Mouse (Mus musculus) small intestine, adult 2 months (tissue): ENCODE data around the gene Ccdc33.

Experiments
- CTCF ChIP-seq: fragments of 200-500 bp; IDR thresholded peaks from 2 replicates; pipeline ENCODE4 v1.5.1; 2012; ENCODE audit warnings: low read depth, mild to moderate bottlenecking, control low read depth, inconsistent platforms, low read length, moderate library complexity, mixed read lengths; ENCODE audit not compliant: insufficient replicate concordance, insufficient read length; ENCODE audit errors: extremely low read depth
- POLR2A ChIP-seq: fragments of 200-500 bp; IDR thresholded peaks from 2 replicates; pipeline ENCODE4 v1.6.1; 2012; ENCODE audit warnings: low read depth, mild to moderate bottlenecking, control low read depth, inconsistent platforms, low read length, moderate library complexity

DNA sequence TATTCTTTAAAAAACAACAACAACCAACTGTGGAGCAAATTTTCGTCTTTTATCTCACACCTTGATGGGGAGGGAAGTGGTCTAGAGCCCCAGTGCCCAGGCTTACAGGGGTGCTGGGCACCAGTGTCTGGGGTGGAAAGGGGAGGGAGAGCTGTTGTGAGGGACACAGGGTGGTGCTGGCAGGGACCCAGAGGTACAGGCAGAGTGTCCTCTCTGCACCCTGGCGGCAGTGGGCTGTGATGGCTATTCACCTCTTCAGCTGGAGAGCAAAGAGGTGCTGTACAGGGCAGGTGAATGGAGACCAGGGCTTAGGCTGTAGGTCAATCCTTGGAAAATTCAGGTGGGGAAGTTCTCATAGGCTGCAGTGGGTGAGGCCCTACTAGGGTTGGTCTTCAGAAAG, 118.9 kb downstream of the Ccdc33 start:
- TF ChIP-seq POLR2A, result no peak
- no peak for TF ChIP-seq CTCF
